Mouse (Mus musculus) heart, postnatal 14 days (tissue): ENCODE measurements at regions not wholly inside any gene's neighbourhood (a gene's known extent, or its start where the extent isn't known, plus 50 kb on each side); places are given as distances from the start of the nearest gene placed in this dataset.
A peak's percentile ranks its signal among the peaks of the same experiment; 100 is the strongest.

Experiments
- DNase-seq, 2 experiments: peaks; one replicate each; pipeline ENCODE4 v3.0.0; 2021 to 2022
- intact Hi-C: fragments of 180-260 bp; cut with DNase I; formaldehyde crosslinking; loops from one replicate; pipeline ENCODE4 v1.15.1; 2025

DNA sequence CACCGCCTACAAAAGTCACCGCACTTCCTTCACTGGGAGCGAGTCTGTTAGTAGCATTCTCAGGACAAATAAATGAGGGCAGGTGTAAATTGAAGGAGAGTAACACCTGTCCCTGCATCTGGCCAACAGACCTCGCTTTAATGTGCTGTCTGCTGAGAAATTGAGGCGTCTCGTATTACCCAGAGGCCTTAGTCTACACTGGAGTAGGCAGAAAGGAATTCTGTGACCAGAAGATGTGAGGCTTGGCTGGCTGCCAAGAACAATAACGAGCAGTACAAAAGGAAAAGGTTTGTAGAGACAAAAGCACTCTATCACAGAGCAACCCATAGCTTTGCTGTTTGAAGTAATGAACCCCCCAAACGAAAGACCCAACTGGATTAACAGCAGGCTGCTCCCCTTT lies 488.4 kb upstream of the Gm9747 start:
- intact Hi-C loops, result no loop called here
- DNase-seq, result peak; percentile 13 to 33

DNA sequence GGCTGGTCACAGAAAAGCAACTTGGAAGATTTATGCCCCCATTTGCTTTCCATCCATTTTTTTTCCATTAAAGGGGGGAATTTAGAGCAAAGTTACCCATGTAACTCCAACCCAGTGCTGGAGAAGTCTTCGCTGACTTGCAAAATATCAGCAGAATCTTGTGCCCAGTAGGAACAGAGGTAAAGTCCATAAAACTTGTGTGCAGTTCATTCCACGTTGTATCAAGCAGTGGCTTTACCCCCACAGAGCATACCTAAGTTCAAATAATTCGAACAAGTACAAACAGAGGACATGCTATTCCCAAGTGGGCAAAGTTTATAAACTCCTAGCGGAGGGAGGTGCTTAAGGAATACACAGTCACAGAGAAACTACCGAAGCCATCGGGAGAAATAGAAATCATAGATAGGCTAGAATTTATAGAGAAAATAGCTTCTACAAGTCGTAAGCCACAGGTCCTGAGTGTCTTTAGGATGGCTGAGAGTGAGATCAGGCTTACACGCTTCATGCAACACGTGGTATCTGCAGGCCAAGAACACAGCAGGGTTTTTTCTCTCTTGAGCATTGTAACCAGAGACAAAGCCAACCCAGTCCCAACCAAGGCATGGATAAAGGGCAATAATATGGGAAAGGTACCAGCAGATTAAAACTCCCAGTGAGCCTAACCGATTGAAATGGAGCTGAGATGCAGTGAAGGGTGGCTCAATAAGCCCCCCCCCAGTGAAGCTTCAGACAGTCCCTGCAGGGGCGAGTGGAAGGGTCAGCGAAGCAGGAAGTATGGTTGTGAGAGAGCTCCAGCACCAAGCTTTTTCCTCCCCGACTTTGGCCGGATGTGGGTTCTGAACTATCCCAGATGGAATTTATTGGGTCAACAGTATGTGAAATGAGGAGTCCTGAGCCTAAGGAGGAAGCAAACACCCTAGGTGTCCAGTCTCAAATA lies 487.6 kb upstream of the Gm9747 start:
- no peak for DNase-seq
- intact Hi-C loops, result no loop called here

DNA sequence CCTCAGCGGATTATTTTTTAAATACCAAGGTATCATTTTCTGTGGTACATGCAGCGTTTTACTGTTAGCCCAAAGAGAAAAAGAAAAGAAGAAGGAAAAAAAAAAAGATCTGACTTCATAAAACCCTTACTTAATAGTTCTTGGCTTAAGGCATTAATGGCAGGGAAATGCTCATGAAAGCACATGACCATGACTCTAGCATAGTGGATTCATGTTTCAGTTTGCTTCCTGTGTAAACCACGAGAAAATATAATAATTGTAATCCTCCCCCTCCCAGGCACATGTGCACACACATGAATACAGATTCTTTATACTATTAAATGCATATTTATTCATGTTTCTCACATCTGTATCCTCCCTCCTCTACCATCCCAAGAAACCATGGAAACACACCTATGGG lies 486.9 kb upstream of the Gm9747 start:
- DNase-seq, result no peak
- intact Hi-C loops, result no loop called here

DNA sequence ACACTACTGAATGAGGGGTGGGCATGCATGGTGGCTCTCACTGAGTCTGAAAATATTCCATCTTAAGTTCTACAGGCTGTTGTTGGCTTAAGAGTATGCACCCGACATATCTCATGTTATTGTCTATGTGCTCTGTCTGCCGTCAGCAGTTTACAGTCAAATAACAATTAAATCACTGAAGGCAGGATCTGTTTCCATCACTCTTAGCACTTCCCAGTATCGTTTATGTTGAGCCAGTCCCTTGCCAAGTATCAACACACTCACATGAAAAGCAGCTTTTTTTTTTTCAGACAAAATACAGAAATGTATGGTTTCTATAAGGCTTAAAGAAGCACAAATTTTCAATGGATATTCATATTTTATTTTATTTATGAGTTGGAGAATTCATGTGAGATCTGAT lies 485.9 kb upstream of the Gm9747 start:
- DNase-seq, result no peak
- intact Hi-C loops, result no loop called here

DNA sequence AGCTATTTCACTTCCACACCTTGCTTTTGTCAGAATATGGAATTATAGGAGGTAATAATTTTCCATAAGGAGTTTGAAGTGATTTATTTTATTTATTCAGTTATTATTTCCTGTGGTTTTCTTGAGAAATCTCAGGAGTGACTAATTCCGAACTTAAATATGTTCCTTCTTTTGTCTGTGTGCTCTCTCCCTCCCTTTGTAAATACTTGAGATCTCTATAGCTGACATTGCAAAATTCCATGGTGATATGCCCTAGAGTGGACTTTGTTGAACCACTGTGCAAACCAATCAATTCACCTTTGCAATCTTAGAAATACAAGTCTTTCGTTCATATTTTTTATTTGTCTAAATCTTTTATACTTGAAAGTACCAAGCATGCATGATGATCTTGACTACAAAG lies 478.8 kb upstream of the Gm9747 start:
- DNase-seq, result no peak

DNA sequence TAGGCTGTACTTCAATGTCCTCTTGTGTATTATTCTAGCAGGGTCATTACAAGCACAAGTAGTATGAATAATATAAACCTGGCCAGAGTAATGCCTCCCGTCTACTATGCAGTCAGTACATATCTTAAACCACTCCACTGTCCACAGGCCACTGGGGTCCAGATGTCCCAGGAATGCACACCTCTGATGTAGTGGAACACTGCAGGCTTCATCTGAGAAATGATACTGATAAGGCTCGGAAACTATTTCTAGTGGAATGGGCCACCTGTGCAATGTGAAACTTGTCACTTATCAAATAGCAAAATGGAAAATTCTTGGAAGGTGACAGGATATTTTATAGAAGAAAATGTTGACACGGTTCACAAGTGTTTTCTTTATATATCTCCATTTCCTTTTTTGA lies 477.6 kb upstream of the Gm9747 start:
- intact Hi-C loops, result no loop called here

More for the DNA sequence above, 478.8 kb upstream of the Gm9747 start:
- intact Hi-C loops, result no loop called here

DNA sequence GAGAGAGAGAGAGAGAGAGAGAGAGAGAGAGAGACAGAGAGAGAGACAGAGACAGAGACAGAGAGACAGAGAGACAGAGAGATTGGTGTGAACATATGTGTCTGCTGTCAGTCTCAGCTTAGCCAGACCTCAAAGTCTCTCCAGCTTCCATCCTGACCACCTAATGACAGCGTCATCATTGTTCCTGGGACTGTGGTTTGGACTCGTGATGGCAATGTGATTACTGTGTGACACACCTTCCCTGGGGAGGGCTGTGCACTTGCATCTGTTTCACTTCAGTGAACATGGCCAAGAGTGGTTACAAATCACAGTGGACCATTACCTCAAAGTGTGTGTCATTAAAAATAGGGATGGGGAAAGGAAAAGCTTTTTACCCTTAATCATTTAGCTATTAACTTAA lies 477.2 kb upstream of the Gm9747 start:
- intact Hi-C loops, result no loop called here
- DNase-seq, result no peak

More for the DNA sequence above, 477.6 kb upstream of the Gm9747 start:
- DNase-seq, result no peak

DNA sequence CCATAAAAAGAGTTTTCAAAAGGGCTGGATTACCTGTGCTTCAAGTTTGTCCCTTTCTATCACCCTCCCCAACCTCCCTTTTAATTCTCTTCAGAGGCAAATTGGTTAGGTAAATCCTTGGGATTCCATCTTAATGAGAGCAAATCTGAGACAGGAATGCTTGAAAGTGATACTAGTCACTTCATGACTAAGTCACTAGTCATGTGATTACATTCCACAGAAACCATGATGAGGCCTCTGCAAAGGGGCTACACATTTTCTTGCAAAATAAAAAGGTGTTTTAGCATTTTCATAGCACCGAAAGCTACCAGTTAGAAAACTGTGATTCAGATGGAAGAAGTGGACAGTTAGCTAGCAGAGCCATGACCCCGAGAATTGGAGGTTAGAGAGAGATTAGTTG lies 473.0 kb upstream of the Gm9747 start:
- DNase-seq, result no peak
- intact Hi-C loops, result no loop called here

DNA sequence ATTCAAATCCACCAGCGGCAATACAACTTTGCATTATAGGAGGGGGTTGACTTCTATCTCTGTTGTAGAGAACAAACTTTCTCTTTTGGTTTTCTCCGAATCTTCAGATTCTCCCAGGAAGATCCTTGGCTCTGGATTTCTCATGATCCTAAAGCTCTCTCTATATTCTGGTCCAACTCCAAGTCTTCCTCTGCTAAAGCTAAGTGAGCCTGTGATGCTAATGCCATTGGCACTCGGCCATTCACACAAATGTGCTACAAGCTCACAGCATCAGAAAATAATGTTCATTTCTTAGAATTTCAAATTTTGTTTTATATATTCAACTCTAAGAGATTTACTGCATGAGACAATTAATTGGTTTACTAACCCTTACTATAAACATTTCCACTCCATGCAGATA lies 461.2 kb upstream of the Gm9747 start:
- no peak for DNase-seq
- intact Hi-C loops, result no loop called here

DNA sequence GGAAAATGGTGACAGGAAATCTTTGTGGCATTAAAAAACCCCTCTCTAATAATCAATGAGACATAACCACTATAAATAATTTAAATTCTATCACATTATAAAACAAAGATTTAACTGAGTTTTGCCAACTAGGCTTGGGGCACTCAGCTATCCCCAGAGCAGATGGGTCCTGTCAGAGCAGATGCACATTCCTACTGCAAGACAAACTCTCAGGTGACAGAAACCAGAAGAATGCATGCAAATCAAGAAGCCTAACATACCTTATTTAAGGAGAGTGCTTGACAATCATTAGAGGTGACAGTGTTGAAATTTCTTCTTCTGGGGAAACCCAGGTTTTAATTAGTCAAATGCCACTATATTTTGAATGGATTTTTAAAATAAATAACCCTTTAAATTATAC lies 452.3 kb upstream of the Gm9747 start:
- intact Hi-C loops, result no loop called here
- no peak for DNase-seq

DNA sequence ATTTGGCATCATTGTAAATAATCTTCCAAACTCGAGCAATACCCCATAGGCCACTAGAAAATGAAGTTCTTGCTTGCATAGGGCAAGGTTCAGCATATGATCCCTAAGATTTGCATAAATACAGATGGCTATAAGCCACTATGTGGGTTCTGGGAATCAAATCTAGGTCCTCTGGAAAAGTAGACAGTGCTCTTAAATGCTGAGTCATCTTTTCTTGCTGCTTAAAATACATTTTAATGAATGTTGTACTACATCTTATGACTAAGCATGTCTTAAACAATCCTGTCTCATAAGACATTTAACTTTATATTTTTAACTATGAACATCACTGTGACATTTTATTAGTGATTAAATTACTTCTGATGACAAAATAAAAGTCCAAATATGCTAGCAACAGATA lies 448.6 kb upstream of the Gm9747 start:
- intact Hi-C loops, result no loop called here
- DNase-seq, result no peak

DNA sequence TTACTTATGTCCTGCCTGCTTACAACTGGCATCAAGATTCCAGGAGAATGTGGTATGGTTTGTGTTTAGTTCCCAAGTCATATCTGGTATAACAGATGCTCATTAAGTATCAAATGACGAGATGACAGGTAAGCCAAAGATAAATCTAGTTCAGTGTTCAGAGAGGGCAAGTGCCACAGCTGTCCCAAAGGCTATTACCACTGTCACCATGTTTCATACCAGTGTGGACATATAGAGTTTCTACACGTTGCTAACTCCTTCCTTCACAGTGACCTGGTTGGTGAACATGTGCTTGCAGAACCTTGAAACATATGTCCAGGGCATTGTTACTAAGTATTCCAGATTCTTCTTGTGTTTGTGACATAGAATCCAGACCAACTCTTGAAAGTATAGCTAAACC lies 438.1 kb upstream of the Gm9747 start:
- no peak for DNase-seq
- intact Hi-C loops, result no loop called here

DNA sequence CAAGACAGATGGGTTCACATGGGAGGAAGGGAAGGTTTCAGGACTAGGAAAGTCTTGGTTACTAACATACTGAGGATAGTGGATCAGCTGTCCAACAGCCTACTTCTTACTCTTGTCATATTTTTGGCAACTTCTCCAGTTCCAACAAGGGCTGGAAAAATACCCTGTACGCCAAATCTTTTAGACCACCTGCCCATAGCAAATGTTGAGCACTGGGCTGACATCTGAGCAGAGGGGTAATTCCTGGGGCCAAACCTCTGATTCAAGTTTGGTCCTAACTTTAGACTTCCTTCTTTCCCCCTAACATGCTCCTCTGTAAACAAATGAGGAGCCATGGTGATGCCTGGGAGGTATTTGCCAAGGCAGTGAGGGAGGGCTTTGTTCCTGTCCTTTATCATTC lies 437.5 kb upstream of the Gm9747 start:
- intact Hi-C loops, result no loop called here
- DNase-seq, result no peak

DNA sequence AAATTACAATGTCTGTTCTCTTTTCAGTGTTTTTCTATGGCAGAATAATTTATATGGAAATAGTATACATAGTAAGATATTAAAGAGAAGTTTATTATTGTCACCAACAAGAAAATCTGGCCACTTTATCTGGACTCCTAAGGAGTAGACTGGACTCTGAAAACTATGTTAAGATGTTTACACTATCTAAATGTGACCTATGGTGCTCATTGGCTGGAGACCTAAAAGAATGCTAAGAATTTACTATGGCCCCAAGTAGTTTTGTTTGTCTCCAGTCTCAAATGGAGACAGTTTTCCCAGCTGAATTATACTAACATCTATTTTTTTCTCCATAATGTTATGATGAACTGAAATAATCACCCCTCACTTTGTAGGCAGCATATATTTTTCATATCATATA lies 421.3 kb upstream of the Gm9747 start:
- intact Hi-C loops, result no loop called here
- no peak for DNase-seq

DNA sequence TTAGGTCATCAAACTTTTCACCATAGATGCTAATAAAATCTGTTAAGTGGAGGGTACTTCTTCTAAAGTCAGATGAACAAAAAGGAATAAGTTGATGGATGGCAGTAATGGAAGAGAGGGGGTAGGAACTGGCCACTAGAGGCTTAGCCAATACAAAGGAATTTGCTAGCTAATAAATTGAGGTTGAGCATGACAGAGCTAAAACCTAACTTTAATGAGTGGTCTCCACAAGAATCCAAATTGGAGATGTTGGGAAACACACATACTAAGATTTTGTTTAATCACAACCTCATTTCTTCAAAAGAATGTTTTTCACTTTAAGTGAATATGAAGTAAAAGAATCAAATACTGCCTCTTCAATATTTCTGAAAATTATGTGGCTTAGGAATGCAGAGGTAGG lies 414.0 kb upstream of the Gm9747 start:
- no peak for DNase-seq
- intact Hi-C loops, result no loop called here

DNA sequence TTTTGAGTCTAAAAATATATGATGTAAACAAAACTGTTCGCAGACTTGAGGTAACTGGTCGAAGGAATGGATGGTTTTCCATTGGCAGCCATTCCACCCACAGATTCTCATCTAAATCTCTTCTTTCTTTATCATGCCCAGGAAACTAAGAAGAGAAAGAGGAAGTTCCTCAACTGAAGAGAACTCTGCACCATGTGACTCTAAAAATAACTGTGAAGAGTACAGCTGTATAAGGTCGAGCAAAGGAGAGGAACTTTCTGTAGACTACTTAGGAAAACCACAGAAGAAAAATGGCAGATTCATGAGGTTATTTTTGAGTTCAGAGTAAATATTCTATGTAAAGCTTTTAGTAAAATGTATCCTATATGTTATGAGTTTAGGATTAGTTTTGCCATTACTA lies 390.9 kb upstream of the Gm9747 start:
- intact Hi-C loops, result no loop called here

DNA sequence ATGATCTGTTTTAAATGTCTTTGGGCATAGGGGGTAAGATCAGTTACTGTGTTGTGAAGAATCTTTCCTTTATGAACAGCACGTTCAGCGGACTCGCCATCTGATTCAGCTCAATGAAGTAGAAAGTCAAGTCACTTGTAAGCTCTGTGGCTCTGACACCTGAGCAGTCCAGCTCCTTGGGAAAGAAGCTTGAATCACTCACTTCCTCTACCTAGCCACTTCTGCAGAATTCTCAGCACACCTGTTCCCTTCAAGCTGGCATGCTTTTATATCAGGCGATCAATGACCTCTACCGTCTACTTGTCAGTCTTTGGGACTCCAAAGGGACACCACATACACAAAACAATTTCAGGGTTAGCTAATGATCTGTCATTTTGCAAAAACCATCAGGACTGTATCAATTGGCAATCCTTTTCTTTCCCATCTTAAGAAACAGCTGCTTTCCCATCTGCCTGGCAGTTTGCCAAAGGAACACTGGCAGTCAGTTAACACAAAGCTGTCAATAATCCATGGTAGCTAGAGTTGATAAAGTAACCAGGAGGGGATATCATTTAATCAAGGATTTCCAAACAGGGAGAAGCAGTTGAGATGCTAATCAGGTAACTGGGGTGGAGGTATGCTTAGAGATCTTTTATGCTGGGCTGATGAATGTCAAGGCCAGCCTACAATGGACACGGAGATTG lies 382.3 kb upstream of the Gm9747 start:
- intact Hi-C loops, result no loop called here
- DNase-seq, result peak in 1 of 2 experiments; percentile 3

More for the DNA sequence above, 390.9 kb upstream of the Gm9747 start:
- DNase-seq, result no peak

DNA sequence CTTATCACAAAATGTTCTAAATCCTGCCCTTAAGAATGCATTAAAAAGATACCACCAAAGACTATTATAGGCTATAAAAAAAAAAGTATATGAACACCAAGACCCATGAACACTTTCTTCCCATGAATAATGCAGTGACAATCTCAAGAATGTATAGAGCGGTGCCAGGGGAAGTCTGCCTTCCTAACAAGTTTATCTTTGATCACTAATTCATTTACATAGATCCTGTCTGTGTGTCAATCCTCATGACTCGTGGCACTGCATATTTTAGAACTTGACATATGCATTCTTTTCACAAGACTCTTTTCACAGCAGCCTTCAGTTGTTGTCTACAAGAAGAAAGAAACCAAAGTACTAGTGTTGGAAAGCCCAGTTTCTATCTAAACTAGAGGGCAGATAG lies 373.4 kb upstream of the Gm9747 start:
- no peak for DNase-seq
- intact Hi-C loops, result no loop called here

DNA sequence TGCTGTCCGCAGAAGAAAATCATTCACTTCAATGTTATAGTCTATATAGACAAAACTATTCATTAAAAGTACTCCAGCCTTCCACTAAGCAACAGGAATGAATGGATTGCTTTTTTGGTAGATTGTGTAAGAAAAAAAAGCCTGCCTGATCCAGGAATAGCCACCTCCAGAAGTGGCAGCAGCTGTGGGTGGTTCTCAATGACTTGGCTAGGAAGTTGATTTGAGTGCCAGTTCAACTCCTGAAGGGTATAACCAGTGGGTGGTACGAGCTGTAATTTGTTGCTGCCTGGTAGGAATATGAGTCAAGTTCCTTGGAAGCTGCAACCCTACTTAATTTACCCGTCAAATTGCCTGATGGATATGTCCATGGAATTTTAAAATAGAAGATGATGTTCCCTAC lies 368.3 kb upstream of the Gm9747 start:
- intact Hi-C loops, result no loop called here
- no peak for DNase-seq

DNA sequence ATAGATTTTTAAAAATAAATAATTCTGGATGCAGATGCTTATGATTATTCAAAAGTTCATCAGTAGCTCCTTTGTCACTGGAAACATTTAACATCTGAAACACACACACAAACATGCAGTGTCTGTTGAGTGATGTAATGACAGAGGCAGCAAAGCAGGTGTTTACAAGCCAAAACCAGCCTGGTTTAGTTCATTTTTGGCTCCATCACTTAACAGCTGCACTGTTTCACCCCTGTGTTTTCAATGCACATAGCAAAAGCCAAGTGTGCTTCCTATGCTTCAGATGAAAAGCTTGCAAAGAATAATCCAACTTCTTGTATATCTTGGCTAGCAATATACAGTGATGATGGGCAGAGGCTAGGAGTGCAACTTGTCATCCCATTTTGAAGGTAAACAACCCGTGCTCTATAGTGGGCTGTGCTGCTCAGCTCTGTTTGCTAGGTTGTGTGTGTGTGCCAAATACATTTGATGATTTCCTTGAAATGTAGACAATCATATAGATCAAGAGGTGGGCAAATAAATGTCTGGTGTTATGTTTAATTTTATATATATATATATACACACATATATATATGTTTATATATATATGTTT lies 345.9 kb upstream of the Gm9747 start:
- intact Hi-C loops, result no loop called here
- peak; percentile 10 to 32 for DNase-seq

DNA sequence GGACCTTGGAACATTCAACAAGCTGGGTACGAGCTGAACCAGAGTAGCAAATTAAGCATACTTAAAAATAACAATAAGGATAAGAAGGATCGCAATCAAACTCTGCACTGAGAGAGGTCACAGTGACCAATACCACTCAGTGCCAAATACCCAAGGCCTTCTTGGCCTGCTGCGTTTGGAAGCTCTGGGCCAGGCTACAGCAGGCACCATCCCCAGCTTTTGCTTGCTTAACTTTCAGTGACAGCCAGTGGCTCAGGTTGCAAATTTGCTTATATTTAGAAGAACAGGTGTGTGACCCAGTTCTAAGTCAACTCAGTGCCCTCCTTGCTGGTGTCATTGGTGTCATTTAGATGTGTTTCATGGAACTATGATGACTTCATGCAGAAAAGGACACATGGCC lies 335.7 kb upstream of the Gm9747 start:
- intact Hi-C loops, result no loop called here
- no peak for DNase-seq

DNA sequence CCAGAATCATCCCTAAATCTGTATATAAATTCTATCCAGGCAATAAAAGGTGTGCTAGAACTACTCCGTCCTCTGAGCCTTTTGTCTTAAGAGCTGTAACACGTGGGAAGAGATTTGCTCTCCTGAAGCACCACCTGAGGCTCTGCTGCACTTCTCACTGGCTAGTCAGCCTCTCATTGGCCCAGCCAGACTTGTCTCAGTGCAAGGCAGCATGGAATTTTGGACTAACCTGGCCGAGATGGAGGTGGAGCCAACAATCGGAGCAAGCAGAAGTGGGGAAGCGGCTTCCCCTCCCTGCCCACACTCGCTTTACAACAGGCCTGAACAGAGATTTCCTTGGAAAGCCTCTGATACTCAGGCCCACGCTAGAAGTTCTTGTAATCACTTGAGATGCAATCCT lies 332.1 kb upstream of the Gm9747 start:
- intact Hi-C loops, result no loop called here
- no peak for DNase-seq
